ENCODE assay signal across 14 mouse cellular contexts in the genomic region with DNA sequence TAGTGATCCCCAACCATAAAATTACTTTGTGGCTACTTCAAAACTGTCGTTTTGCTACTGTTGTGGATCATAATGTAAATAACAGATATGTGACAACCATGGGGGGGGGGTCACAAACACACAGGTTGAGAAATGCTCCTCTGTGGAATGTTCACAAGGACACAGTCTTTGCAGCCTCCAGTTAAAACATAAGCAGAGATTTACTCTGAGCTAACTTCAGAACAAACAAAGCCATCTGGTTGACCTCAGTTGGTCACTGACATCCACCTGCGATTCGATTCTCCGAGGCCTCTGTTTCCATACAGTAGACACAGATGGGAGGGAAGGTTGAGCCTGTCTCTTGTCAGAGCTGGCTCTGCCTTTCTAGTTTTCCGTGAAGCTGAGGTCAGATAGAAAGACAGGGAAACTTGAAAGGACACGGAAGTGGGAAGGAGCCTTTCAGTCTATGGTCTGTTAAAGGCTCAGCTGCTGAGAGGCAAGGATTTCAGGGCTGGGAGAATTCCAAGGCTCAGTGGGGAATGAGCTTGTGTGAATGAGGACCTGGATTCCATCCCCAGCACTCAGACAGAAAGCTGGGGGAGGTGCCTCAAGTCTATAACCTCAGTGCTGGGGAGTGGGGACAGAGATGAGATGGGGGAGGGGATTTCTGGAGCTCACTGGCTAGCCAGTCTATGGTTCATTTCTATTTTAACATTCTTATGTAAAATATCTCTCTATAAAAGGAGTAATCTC.
A peak's percentile ranks its signal among the peaks of the same experiment; 100 is the strongest.
DNase-seq lines count a peak whose midpoint lies in the region; ATAC-seq and TF ChIP-seq lines count a peak whose summit lies in the region.
"Had no signal": no experiment of that assay in that cellular context is flagged by ENCODE, and none has a peak within 500 bp of the region (broad histone marks: within the 10 kb centered on the region; RNA-seq: fewer than 3 reads in every experiment).

No protein-coding gene starts in this region.

- H3K27me3 ChIP-seq in heart, embryonic 13.5 days (replicated peaks), result no peaks in the 10 kb centered on the region
- H3K27me3 ChIP-seq in midbrain, postnatal 0 days (ENCODE audit: insufficient read depth, low read length), result no peaks in the 10 kb centered on the region
- no peaks in the 10 kb centered on the region for H3K27me3 ChIP-seq in midbrain, embryonic 14.5 days (ENCODE audit: control insufficient read depth, insufficient read depth, low read length)
- H3K27me3 ChIP-seq: hindbrain, embryonic 15.5 days; liver, embryonic 13.5 days had no signal

- H3K4me3 ChIP-seq in heart, embryonic 13.5 days, result no peak overlapping the region
- no peak overlapping the region for H3K4me3 ChIP-seq in midbrain, postnatal 0 days (ENCODE audit: low read depth, low read length)
- no peak overlapping the region for H3K4me3 ChIP-seq in midbrain, embryonic 14.5 days (replicated peaks; ENCODE audit: low read depth, low read length)
- H3K4me3 ChIP-seq: gastrocnemius, adult 2 months; hindbrain, embryonic 15.5 days; liver, embryonic 13.5 days had no signal

- peak overlapping the region; percentile 27; the same call in 1 of the 2 replicates for H3K4me2 ChIP-seq in heart, embryonic 13.5 days
- H3K4me2 ChIP-seq in midbrain, postnatal 0 days (ENCODE audit: low read depth, low read length, poor library complexity, severe bottlenecking), result no peak overlapping the region
- H3K4me2 ChIP-seq in midbrain, embryonic 14.5 days (ENCODE audit: low read length), result no peak overlapping the region
- H3K4me2 ChIP-seq: hindbrain, embryonic 15.5 days; liver, embryonic 13.5 days had no signal

- no peaks in the 10 kb centered on the region for H3K36me3 ChIP-seq in heart, embryonic 13.5 days
- H3K36me3 ChIP-seq in midbrain, postnatal 0 days (ENCODE audit: insufficient read depth, low read length), result no peaks in the 10 kb centered on the region
- no peaks in the 10 kb centered on the region for H3K36me3 ChIP-seq in midbrain, embryonic 14.5 days (ENCODE audit: control insufficient read depth, insufficient read depth, low read length)
- H3K36me3 ChIP-seq: hindbrain, embryonic 15.5 days; liver, embryonic 13.5 days had no signal

- no peak; the same call in 1 of the 2 replicates for ATAC-seq in heart, embryonic 13.5 days (ENCODE audit: extremely low read depth, insufficient number of reproducible peaks, low FRiP score, low TSS enrichment)
- no peak for ATAC-seq in midbrain, postnatal 0 days (ENCODE audit: low FRiP score)
- no peak for ATAC-seq in midbrain, embryonic 14.5 days (ENCODE audit: low FRiP score, low TSS enrichment)

- H3K27ac ChIP-seq in heart, embryonic 13.5 days (replicated peaks), result peak overlapping the region; percentile 71
- H3K27ac ChIP-seq in midbrain, postnatal 0 days (ENCODE audit: low read depth, low read length), result no peak overlapping the region
- no peak overlapping the region for H3K27ac ChIP-seq in midbrain, embryonic 14.5 days (replicated peaks; ENCODE audit: low read depth, low read length)
- H3K27ac ChIP-seq: gastrocnemius, adult 2 months; hindbrain, embryonic 15.5 days; liver, embryonic 13.5 days had no signal

- H3K9me3 ChIP-seq in heart, embryonic 13.5 days, result no peaks in the 10 kb centered on the region
- no peaks in the 10 kb centered on the region for H3K9me3 ChIP-seq in midbrain, postnatal 0 days (ENCODE audit: low read length)
- H3K9me3 ChIP-seq in midbrain, embryonic 14.5 days (ENCODE audit: control insufficient read depth, low read length), result no peaks in the 10 kb centered on the region
- H3K9me3 ChIP-seq: hindbrain, embryonic 15.5 days; liver, embryonic 13.5 days had no signal

- peaks cover 24% of the 10 kb centered on the region for H3K4me1 ChIP-seq in heart, embryonic 13.5 days
- H3K4me1 ChIP-seq in midbrain, postnatal 0 days (ENCODE audit: insufficient read depth, low read length), result no peaks in the 10 kb centered on the region
- no peaks in the 10 kb centered on the region for H3K4me1 ChIP-seq in midbrain, embryonic 14.5 days (ENCODE audit: control insufficient read depth, insufficient read depth, low read length)
- H3K4me1 ChIP-seq: hindbrain, embryonic 15.5 days had no signal

- no peak for TF ChIP-seq CTCF in midbrain, postnatal 0 days (IDR thresholded peaks at IDR 0.05)

- intact Hi-C loops in heart, postnatal 36 days (cut with DNase I), result no loop called here

- H3K9ac ChIP-seq in heart, embryonic 13.5 days, result no peak overlapping the region; the same call in 1 of the 2 replicates
- no peak overlapping the region for H3K9ac ChIP-seq in midbrain, postnatal 0 days (replicated peaks; ENCODE audit: low read length, poor library complexity, severe bottlenecking)
- no peak overlapping the region for H3K9ac ChIP-seq in midbrain, embryonic 14.5 days (replicated peaks; ENCODE audit: low read length)
- H3K9ac ChIP-seq: hindbrain, embryonic 15.5 days; liver, embryonic 13.5 days had no signal

- WGBS in heart, embryonic 13.5 days, result 16% methylated on average over 6 of the region's 6 CpGs
- WGBS in midbrain, postnatal 0 days, result 45% methylated on average over 6 of the region's 6 CpGs
- WGBS in midbrain, embryonic 14.5 days, result 46% methylated on average over 6 of the region's 6 CpGs

- DNase-seq in cerebellum, postnatal 14 days, result peak; percentile 53 to 57
- no peak for DNase-seq in cerebellum, adult 9-10 months
- no peak for DNase-seq in heart, postnatal 36 days
- DNase-seq in midbrain, postnatal 0 days (ENCODE audit: low spot score), result peak; percentile 40
- no peak for DNase-seq in midbrain, embryonic 14.5 days
- no peak for DNase-seq in adrenal gland, adult 2 months
- no peak for DNase-seq in yolk sac, embryonic 10.5 days (ENCODE audit: low spot score)
- DNase-seq: cerebellum, adult 8-10 months; gastrocnemius, adult 2 months; kidney, postnatal 25 days; liver, embryonic 13.5 days; right cerebral cortex, postnatal 4 days had no signal

Comparison
In these comparisons a context has a peak if more than half of its experiments do, and no peak if none do; other contexts are left out.
1. DNase-seq: peak in cerebellum, postnatal 14 days (2 of 2) and midbrain, postnatal 0 days (single experiment); none in cerebellum, adult 9-10 months (single experiment), heart, postnatal 36 days (0 of 2), midbrain, embryonic 14.5 days (single experiment), adrenal gland, adult 2 months (single experiment) and yolk sac, embryonic 10.5 days (single experiment).